Mouse (Mus musculus): Measurements from ENCODE around the gene Gm49416.
"Not testable (repeated sequence)": the region's sequence is repeated elsewhere in the genome, so short reads cannot be mapped to it uniquely, and the experiment has no call there.

The Gm49416 gene

GRCm38 (mm10) chr19:8888511-8889385 is at the start of gene Gm49416, which contains the start of gene 1810009A15Rik:
Gene Gm49416, plus strand, starts transcription at chr19:8888926.
Gene 1810009A15Rik, plus strand, starts transcription at chr19:8888853.
- DNase-seq (ENCODE audit: low spot score) = peak; percentile 98

GRCm38 (mm10) chr19:8839103-8839907 is 49.4 kb upstream of the Gm49416 start, which contains the start of gene Gng3:
Gene Gng3, minus strand, starts transcription at chr19:8839194.
- DNase-seq (ENCODE audit: low spot score) = no peak

- no peak for DNase-seq (ENCODE audit: low spot score)
Measured at GRCm38 (mm10) chr19:8839908-8840791, 48.6 kb upstream of the Gm49416 start.

GRCm38 (mm10) chr19:8841012-8841411 is 47.7 kb upstream of the Gm49416 start:
- DNase-seq (ENCODE audit: low spot score) = no peak

- DNase-seq (ENCODE audit: low spot score) = peak; percentile 48
Measured at GRCm38 (mm10) chr19:8842961-8843360, 45.8 kb upstream of the Gm49416 start.

GRCm38 (mm10) chr19:8844371-8845129 is 44.2 kb upstream of the Gm49416 start:
- DNase-seq (ENCODE audit: low spot score) = peak; percentile 99

GRCm38 (mm10) chr19:8848356-8848755 is 40.4 kb upstream of the Gm49416 start:
- no peak for DNase-seq (ENCODE audit: low spot score)

- peak; percentile 77 for DNase-seq (ENCODE audit: low spot score)
Measured at GRCm38 (mm10) chr19:8850402-8850901, 38.3 kb upstream of the Gm49416 start, which contains the start of gene Lrrn4cl. Gene Lrrn4cl, plus strand, starts transcription at chr19:8850768.

- no peak for DNase-seq (ENCODE audit: low spot score)
Measured at GRCm38 (mm10) chr19:8851639-8852038, 37.1 kb upstream of the Gm49416 start.

GRCm38 (mm10) chr19:8852236-8852928 is 36.3 kb upstream of the Gm49416 start:
- no peak for DNase-seq (ENCODE audit: low spot score)

GRCm38 (mm10) chr19:8853117-8853516 is 35.6 kb upstream of the Gm49416 start:
- DNase-seq (ENCODE audit: low spot score) = no peak

GRCm38 (mm10) chr19:8857689-8858088 is 31.0 kb upstream of the Gm49416 start:
- peak; percentile 65 for DNase-seq (ENCODE audit: low spot score)

- DNase-seq (ENCODE audit: low spot score) = peak; percentile 59
Measured at GRCm38 (mm10) chr19:8859018-8859417, 29.7 kb upstream of the Gm49416 start.

- no peak for DNase-seq (ENCODE audit: low spot score)
Measured at GRCm38 (mm10) chr19:8864265-8864664, 24.5 kb upstream of the Gm49416 start.

- DNase-seq (ENCODE audit: low spot score) = not testable (repeated sequence)
Measured at GRCm38 (mm10) chr19:8870381-8870780, 18.3 kb upstream of the Gm49416 start.

GRCm38 (mm10) chr19:8870838-8871237 is 17.9 kb upstream of the Gm49416 start:
- DNase-seq (ENCODE audit: low spot score) = no peak

GRCm38 (mm10) chr19:8871267-8872186 is 17.2 kb upstream of the Gm49416 start, which contains the start of gene Ubxn1:
Gene Ubxn1, plus strand, starts transcription at chr19:8871496.
- DNase-seq (ENCODE audit: low spot score) = peak; percentile 99

GRCm38 (mm10) chr19:8872266-8872840 is 16.4 kb upstream of the Gm49416 start:
- peak; percentile 43 for DNase-seq (ENCODE audit: low spot score)

Measured in adipocyte (in vitro differentiated cells).